Mouse (Mus musculus) limb, embryonic 11.5 days (tissue): ENCODE results near the gene Arglu1. TPM values are rescaled to one million over a fixed set of nuclear protein-coding genes. Genes with fewer than 3 reads are reported as not detected.
A peak's percentile ranks its signal among the peaks of the same experiment; 100 is the strongest.

Experiments used
- ATAC-seq: fragments of 200-750 bp; cut with Nextera tagmentation; 2 replicates; pipeline ENCODE4 v1.8.0; 2017; ENCODE audit warnings: low read depth; ENCODE audit not compliant: insufficient number of reproducible peaks, low FRiP score, low TSS enrichment
- DNase-seq: peaks from one replicate; pipeline ENCODE4 v3.0.0-alpha.2; 2015; ENCODE audit warnings: low spot score
- H3K27ac ChIP-seq: fragments of 300-500 bp; sonication (generic); replicated peaks from 2 replicates; pipeline ENCODE4 v1.5.1; 2014; ENCODE audit warnings: low read depth, mild to moderate bottlenecking, low read length
- H3K27me3 ChIP-seq: fragments of 300-500 bp; sonication (generic); 2 replicates; pipeline ENCODE4 v1.6.1; 2014; ENCODE audit warnings: mild to moderate bottlenecking, low read length, mixed read lengths; ENCODE audit not compliant: control insufficient read depth, insufficient read depth
- H3K36me3 ChIP-seq: fragments of 300-500 bp; sonication (generic); 2 replicates; pipeline ENCODE4 v1.6.1; 2014; ENCODE audit warnings: mild to moderate bottlenecking, low read length, moderate library complexity, mixed read lengths; ENCODE audit not compliant: control insufficient read depth, insufficient read depth
- H3K4me1 ChIP-seq: fragments of 300-500 bp; sonication (generic); 2 replicates; pipeline ENCODE4 v1.6.1; 2014; ENCODE audit warnings: low read length, mixed read lengths; ENCODE audit not compliant: control insufficient read depth, insufficient read depth
- H3K4me2 ChIP-seq: fragments of 300-500 bp; sonication (generic); 2 replicates; pipeline ENCODE4 v1.6.1; 2014; ENCODE audit warnings: low read depth, mild to moderate bottlenecking, moderate library complexity; ENCODE audit not compliant: severe bottlenecking
- H3K4me3 ChIP-seq: fragments of 300-500 bp; sonication (generic); 2 replicates; pipeline ENCODE4 v1.5.1; 2014; ENCODE audit warnings: low read depth, low read length
- H3K9ac ChIP-seq: fragments of 300-500 bp; sonication (generic); 2 replicates; pipeline ENCODE4 v1.6.1; 2014; ENCODE audit warnings: mild to moderate bottlenecking, low read length
- H3K9me3 ChIP-seq: fragments of 300-500 bp; sonication (generic); 2 replicates; pipeline ENCODE4 v1.6.1; 2016; ENCODE audit warnings: low read length; ENCODE audit not compliant: control insufficient read depth
- WGBS: fragments of 180-500 bp; shearing (Covaris S2); extraction: QIAGEN DNeasy Blood & Tissue Kit; methylation state at CpG from one replicate; pipeline ENCODE4 v1.1.7; 2014; 5-methylcytosine and 5-hydroxymethylcytosine counted together
- polyA plus RNA-seq: library from polyadenylated mRNA; unstranded; fragments of >200 nt; fragmentation: Nextera tagmentation; extraction: Ambion mirVana; gene quantifications from 2 replicates; pipeline ENCODE4 v1.2.1, GENCODE M21; 2014

Gene Arglu1
- polyA plus RNA-seq, 1 experiment from 2014 or later, result 167 TPM

DNA sequence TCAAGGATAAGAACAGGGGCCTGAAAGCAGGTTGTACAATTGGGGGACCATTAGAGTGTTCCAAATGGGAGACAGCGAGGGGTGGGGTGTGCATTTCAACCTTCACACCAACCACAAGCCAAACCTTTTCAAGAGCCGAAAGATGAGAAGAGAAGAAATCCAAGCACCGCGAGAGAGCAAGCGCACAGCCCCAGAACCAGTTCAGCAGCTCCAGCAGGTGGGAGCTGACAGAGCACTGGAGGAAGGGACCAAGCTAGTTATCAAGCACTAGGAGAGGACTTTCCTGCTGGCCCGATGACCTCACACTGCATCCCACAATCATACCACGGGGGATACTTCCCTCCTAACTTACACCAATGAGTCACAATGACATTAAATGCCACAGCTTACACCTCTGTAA lies 42.5 kb downstream of the Arglu1 start:
- H3K36me3 ChIP-seq, result no peaks in the 10 kb centered on the region; the same call in none of the 2 replicates
- no peak overlapping the region for H3K27ac ChIP-seq
- WGBS, result 76% methylated on average over 7 of the region's 7 CpGs
- no peak for ATAC-seq
- no peak for DNase-seq
- H3K27me3 ChIP-seq, result no peaks in the 10 kb centered on the region
- peaks cover 19% of the 10 kb centered on the region for H3K4me1 ChIP-seq
- no peak overlapping the region for H3K4me2 ChIP-seq
- no peak overlapping the region for H3K9ac ChIP-seq
- no peak overlapping the region for H3K4me3 ChIP-seq
- H3K9me3 ChIP-seq, result no peaks in the 10 kb centered on the region

DNA sequence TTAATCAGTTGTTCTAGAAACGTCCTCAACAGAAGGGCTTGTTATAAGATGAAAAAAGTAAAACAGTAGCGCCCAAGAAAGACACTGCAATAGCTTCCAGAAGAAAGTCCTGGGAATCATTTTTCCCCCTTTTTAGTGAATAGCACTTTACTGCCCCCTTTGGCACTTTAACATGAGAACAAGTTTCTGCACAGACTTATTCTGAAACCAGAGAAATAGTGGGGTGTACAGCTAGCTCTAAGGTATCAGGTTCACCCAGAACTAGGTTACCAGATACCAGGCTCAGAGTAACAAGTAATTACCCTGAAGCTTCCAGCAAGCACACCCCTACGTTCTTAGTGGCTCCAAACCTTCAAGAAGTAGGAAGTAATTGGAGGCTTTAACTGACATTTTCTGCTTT lies 43.0 kb downstream of the Arglu1 start:
- Histone ChIP-seq H3K4me2 (no peak overlapping the region), H3K4me3 (no peak overlapping the region), H3K9me3 (no peaks in the 10 kb centered on the region), H3K27ac (no peak overlapping the region), H3K4me1 (peaks cover 19% of the 10 kb centered on the region), H3K9ac (no peak overlapping the region), H3K36me3 (no peaks in the 10 kb centered on the region; the same call in none of the 2 replicates), H3K27me3 (no peaks in the 10 kb centered on the region)
- DNase-seq, result no peak
- 68% methylated on average over 3 of the region's 3 CpGs for WGBS
- no peak for ATAC-seq

DNA sequence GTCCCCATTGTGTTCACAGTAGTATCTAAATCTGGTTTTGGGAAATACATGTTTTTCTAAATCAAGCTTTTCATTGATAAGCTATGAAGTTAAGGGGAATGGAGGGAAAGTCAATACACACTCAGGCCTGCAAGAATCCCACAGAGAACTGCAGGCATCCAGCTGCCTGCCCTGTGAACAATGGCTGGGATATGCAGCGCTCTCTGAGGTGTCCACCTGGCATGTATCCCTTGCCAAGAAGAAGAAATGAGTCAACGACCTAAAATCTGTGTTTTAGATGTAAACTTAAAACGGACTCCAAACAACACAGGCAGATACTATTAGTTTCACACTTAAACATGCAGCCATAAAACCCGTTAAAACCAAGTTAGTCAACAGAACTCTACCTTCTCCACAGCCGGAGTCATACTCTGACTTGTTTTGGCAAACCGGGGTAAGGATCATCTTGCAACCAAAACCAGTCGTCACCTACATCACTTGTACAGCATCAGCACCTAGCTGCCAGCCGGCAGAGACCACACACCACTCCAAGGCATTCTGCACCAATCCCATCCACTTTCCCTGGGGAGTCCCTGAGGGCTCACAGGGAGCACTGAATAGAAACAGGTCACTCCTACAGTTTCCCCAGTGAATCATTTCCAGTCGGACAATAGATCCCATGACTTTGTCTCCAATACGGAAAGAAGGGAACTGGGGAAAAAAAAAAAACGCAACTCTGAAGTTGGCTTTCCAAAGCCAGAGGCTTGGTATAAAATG lies 46.0 kb downstream of the Arglu1 start:
- no peak overlapping the region for H3K4me2 ChIP-seq
- ATAC-seq, result no peak
- 79% methylated on average over 11 of the region's 11 CpGs for WGBS
- no peaks in the 10 kb centered on the region for H3K27me3 ChIP-seq
- no peaks in the 10 kb centered on the region; the same call in 1 of the 2 replicates for H3K36me3 ChIP-seq
- no peak overlapping the region for H3K9ac ChIP-seq
- H3K27ac ChIP-seq, result no peak overlapping the region
- peaks cover 9% of the 10 kb centered on the region for H3K4me1 ChIP-seq
- no peaks in the 10 kb centered on the region for H3K9me3 ChIP-seq
- H3K4me3 ChIP-seq, result no peak overlapping the region
- no peak for DNase-seq

DNA sequence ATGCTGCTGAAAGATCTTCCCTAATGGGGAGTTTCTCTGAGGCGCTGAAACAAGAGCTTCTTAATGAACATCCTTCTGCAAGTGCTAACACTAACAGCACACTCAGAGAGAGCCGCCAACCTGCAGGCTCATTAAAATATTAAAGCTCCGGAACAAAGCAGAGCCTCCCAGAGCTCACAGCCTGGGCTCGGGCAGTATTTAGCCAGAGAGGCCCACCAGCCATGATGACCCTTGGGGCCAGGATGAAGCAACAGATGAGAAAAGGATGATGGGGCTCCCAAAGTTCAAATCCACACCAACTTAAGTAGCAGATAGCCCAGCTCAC lies 50.1 kb downstream of the Arglu1 start:
- Histone ChIP-seq H3K9ac (no peak overlapping the region), H3K27ac (no peak overlapping the region), H3K27me3 (no peaks in the 10 kb centered on the region), H3K36me3 (no peaks in the 10 kb centered on the region; the same call in 1 of the 2 replicates), H3K4me1 (peaks cover 4% of the 10 kb centered on the region; the same call in 1 of the 2 replicates), H3K4me2 (no peak overlapping the region), H3K4me3 (no peak overlapping the region), H3K9me3 (no peaks in the 10 kb centered on the region)
- ATAC-seq (no peak), DNase-seq (no peak)
- WGBS, result 8% methylated on average over 4 of the region's 4 CpGs

DNA sequence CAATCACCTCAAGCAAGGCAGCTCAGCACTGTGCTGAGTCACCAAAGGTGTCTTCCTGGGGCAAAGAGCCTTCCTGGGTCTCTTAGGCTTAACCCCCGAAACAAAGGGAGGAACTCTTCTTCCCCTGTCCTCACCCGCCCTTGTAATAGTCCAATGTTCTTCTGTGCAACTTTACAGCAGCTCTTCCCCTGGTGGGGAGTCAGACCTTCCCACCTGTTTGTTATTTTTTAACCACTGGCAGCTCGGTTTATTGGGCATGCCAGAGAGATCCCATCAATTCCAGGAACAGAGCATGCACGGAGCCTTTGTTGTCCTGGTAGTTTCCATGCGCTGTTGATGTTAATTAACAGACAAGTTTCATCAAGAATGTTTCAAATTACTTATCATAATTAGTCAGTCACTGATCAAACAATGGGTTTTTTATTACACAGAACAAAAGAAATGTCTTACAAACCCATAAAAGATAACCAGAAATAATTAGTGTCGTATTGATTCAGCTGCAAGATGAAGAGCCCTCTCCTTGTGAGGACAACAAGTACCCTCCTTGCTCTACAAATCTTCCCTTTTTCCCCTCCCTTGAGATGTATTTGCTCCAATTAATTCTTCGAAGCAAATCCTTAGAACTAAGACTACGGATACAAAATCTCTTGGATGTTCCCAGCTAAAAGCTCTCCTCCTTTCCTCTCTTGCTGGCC lies 50.6 kb downstream of the Arglu1 start:
- Histone ChIP-seq H3K4me1 (peaks cover 4% of the 10 kb centered on the region; the same call in 1 of the 2 replicates), H3K27me3 (no peaks in the 10 kb centered on the region), H3K9me3 (no peaks in the 10 kb centered on the region), H3K27ac (no peak overlapping the region), H3K4me2 (no peak overlapping the region), H3K4me3 (no peak overlapping the region), H3K36me3 (no peaks in the 10 kb centered on the region; the same call in 1 of the 2 replicates), H3K9ac (no peak overlapping the region)
- 27% methylated on average over 8 of the region's 8 CpGs for WGBS
- ATAC-seq (no peak), DNase-seq (no peak)

DNA sequence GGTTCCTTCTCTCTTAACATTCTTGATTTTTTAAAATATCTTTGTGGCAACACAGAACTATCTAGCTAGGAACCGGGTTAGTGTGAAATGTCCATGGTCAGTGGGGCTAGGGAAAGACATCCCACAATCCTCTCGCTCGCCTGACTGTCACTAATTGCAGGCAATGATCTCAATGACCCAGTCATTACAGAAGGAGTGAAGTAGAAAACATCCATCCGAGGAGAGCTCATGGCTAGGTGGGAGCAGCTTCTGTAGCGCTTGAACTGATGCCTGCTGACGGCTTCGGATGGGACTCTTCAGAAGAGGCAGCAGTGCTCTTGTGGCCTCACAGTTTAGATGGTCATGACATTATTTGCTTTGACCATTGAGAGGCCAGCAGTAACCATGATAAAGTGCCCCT lies 58.9 kb downstream of the Arglu1 start:
- Histone ChIP-seq H3K36me3 (no peaks in the 10 kb centered on the region; the same call in 1 of the 2 replicates), H3K4me1 (no peaks in the 10 kb centered on the region), H3K9ac (no peak overlapping the region), H3K9me3 (no peaks in the 10 kb centered on the region), H3K4me2 (no peak overlapping the region), H3K4me3 (no peak overlapping the region), H3K27ac (no peak overlapping the region), H3K27me3 (no peaks in the 10 kb centered on the region)
- ATAC-seq, result no peak
- 79% methylated on average over 7 of the region's 7 CpGs for WGBS
- no peak for DNase-seq

DNA sequence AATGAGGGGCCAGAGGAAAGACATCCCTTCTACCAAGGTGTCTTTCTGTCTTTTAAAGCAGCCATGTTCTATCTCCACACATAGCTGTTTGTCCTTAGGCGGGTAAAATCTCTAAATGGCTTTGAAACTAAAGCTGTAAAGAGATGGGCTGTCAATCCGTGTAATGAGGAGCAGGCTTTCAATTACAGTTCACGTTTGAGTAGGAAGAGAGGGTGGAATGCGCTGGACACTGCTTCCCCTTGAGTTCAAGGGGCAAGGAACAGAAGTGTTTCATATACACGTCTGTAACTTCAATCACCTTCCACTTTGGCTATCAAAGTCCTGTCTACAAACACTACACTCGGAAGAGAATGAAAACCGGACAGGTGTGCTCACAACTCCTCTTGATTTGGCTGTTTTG lies 66.3 kb downstream of the Arglu1 start:
- Histone ChIP-seq H3K36me3 (peaks cover 3% of the 10 kb centered on the region; the same call in 1 of the 2 replicates), H3K27ac (no peak overlapping the region), H3K4me1 (peaks cover 14% of the 10 kb centered on the region), H3K9me3 (no peaks in the 10 kb centered on the region), H3K4me3 (no peak overlapping the region), H3K27me3 (no peaks in the 10 kb centered on the region), H3K4me2 (no peak overlapping the region), H3K9ac (no peak overlapping the region)
- ATAC-seq, result no peak
- DNase-seq, result no peak
- WGBS, result 16% methylated on average over 7 of the region's 7 CpGs

DNA sequence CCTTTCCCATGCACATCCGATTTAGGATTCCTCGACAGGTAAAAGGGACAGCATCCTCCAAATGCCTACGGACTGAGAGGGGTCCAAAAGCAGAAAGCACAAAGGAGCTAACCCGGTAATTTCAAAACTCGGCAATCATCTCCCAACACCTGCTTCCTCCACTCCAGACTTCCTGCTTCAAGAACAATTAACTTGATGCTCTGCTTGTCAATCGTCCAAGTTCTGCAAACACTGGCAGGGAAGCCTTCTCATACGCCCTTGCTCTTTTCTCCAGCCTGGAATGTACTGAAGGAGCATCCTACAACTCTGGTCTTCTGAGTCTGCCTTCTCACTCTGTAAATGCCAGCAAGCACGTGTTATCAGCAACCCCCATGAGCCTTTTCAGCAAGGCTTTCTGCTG lies 66.8 kb downstream of the Arglu1 start:
- no peak overlapping the region for H3K27ac ChIP-seq
- H3K36me3 ChIP-seq, result peaks cover 3% of the 10 kb centered on the region; the same call in 1 of the 2 replicates
- ATAC-seq (no peak), DNase-seq (peak; percentile 30)
- H3K4me1 ChIP-seq, result peaks cover 14% of the 10 kb centered on the region
- no peaks in the 10 kb centered on the region for H3K9me3 ChIP-seq
- H3K4me2 ChIP-seq, result no peak overlapping the region
- no peak overlapping the region for H3K9ac ChIP-seq
- 52% methylated on average over 8 of the region's 8 CpGs for WGBS
- H3K4me3 ChIP-seq, result no peak overlapping the region
- no peaks in the 10 kb centered on the region for H3K27me3 ChIP-seq
